Mouse (Mus musculus) adrenal gland, postnatal 10 days (tissue): ENCODE measurements around the gene Angpt4. TPM values are rescaled to one million over a fixed set of nuclear protein-coding genes. Genes with fewer than 3 reads are reported as not detected.

Experiments used
- DNase-seq: peaks from one replicate; pipeline ENCODE4 v3.0.0; 2021; ENCODE audit warnings: mixed read lengths
- microRNA-seq: library from miRNA; unstranded; fragments of <30 nt; microRNA quantifications from one replicate; pipeline ENCODE4 v1.2.0, GENCODE M21; 2021
- total RNA-seq, 2 experiments: library from RNA; stranded (reverse); gene quantifications; 2 replicates each; pipeline ENCODE4 v1.2.3; 2021

Angpt4 gene
- total RNA-seq, 2 experiments from 2014 or later = 0.51 TPM; not detected in 1

DNA sequence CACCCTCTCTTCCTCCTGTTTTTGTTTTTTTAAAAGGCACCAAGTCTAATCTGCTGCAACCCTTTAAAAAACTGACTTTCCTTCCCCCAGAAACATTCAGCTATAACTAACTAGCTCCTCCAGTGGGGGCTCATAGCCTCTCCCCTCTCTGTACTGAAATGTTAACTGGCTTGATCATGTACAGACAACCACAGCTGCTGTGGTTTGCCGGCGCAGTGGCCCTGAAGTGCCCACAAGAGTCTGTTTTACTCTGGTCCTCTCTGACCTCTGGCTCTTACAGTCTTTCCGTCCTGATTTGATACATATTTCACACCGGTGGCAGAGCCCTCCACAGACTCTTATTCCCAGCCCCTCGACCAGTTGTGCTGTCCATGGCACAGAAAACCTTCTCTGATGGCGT is 70.3 kb downstream of the Angpt4 start:
- no peak for DNase-seq

DNA sequence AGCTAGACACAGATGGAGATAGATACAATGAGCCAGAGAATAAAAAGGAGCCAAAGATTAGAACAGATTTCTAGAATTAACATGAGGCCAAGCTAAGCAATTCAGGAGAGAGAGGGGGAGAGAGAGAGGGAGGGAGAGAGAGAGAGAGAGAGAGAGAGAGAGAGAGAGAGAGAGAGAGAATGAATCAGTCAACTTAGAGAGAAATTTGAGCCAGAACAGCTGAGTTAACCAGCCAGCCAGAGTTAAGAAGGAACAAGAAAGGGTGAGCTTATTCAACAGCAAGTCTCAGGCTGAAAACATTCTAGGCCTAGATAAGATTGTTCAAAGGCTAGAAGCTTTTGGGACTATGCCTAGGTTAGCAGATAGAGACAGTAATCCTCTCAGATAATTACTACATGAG is 71.5 kb downstream of the Angpt4 start:
- no peak for DNase-seq

DNA sequence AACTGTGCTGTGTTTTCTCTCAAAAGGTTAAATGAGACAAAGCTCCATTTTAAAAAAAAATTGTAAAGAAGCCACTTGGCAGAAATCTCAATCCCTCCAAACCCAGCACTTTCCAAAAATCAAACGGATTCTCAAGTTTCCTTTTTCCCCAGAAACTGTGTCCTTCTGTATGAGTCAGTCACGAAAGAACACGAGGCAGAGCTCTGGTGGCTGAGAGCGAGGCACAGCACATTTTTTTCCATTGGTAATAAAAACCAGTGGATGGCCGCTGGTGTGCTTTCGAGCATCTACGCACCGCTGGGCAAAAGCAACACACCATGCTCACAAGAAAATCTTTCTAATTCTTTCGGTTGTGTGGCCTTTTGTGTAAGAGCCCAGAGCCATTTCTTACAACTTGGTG is 73.0 kb downstream of the Angpt4 start:
- no peak for DNase-seq

DNA sequence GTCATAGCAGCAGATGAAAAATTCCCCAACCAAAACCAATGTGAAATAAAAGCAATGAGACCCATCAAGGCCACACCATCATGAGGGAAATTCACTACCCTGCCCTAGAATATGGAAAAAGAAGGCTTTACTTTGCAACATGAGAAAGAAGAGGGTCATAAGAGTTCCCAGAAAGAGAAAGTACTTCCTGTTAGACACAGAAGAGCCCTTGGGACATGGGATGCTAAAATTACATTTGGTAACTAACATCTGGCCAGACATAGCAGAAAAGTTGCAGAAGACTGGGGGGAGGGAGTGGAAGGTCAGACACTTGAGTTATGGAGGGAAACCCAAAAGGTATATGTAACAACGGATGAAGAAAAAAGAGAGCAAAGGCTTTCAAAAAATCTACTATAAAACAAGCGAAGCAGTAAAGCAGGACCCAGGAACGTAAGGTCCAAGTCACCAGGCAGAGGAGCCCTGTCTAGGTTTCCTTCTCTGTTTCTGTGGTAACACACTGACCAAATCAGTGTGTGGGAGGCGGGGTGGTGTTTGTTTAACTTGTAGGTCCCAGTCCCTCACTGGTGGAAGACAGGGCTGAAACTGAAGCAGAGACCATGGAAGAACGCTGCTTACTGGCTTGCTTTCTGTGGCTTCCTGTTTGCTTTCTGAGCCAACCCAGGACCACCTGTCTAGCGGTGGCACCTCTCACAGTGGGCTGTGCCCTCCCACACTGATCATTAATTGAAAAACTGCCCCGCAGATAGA is 74.6 kb downstream of the Angpt4 start:
- DNase-seq = no peak

DNA sequence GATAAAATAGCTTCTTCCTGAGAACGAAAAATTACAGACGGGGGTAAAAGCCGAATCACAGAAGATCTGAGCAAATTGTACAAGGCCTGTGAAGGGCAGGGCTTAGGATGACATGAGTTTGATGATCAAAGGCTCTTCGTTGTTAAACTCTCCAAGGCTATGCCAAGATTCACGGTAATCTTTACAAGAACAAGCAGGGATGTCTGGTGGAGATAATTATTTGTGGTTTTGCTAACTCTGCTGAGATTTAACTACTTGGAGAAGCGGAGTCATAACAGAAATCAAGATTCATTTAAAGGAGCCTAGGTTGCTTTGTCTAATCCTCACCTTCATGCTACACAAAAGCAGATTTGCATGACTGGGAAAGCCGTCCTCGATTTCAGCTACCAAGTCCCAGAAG is 75.9 kb downstream of the Angpt4 start:
- DNase-seq = no peak

DNA sequence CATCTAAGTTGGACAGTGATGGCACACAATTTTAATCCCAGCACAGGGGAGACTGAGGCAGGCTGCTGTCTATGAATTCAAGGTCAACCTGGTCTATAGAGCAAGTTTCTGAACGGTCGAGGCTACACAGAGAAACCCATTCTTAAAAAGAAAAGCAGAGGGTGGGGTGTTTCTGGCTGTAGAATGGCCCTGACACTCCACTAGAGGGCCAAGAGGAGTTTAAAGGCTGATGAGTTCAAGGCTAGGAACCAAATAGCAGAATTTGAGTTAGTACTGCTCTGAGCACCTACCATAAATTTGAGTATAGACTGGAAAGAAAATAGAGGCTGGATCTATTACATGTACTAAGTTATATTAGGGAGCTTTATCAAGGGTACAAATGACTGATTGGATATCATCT is 78.0 kb downstream of the Angpt4 start:
- no peak for DNase-seq

DNA sequence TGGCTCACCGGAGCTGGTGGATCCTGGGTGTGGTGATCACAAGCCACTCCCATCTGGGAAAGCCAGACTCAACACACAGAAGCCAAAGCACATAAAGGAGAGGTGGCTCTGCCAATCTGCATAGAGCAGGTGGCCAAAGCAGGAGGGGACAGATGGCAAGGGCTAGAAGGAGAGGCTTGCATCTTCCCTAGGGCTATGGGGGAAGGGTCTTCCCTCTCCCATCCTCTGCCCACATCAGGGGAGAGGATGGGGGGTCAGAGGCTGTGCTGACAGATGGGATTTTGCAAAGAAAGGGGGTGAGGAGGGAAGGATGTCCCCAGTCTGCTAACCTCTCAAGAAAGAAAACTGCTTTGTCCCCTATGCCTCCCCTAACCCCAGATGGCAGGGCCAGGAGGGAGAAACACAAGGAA is 80.0 kb downstream of the Angpt4 start:
- no peak for DNase-seq

DNA sequence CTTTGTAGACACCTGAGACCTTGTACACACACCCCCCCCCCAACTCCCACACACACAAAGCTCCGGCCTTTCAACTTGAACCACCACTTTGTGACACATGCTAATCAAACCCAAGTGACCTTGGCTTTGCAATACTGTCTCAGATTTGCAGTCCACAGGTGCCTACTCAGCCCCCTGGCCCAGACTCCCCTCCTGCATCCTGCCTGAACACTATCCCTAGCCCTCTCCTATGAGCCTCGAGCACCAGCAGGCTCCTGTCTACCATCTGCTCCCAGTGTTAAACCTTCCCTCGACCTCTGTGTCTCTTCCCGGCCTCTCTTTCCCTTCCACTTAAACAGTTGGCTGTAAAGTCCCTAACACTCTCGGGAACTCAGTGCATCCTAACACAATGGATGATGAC is 80.4 kb downstream of the Angpt4 start:
- DNase-seq = no peak

DNA sequence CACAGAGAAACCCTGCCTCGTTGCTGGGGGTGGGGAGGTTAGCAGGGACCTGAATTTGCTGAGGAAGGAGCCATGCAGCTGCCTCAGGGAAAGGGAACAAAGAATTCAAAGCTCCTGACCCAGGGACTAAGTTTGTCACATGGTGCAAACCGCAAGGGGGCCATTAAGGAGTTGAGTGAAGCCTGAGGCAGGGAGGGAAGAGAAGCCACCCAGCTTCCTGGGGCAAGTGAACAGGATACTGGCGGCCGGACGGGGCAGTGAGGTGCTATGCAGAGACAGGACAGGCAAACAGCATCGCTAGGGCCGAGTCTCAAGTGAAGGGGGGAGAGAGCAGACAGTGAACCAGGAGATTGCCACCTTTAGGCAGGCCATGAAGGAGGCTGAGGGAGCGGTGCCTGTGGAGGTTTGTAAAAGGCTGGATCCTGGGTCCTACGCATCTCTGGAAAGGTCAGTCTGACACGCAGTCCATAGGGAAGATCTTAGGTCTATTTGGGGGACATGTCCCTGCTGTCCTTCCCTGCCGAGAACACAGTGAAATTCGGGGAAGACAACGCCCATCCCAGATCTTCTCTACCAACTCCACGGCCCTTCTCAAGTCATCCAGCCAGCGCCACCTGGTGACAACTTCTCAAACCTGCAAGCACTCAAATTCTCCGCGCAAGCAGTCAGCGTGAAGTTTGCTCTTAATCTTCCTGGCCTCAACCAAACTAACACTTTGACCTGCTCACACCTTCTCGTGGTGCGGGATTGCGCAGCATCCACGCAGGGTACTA is 83.5 kb downstream of the Angpt4 start:
- DNase-seq = peak; percentile 84

Small RNA genes lying within 50 kb of the gene (microRNA-seq; reads per million reads assigned to microRNA genes)
- 1.4 reads per million for gene Mir1953

Other genes starting within 250 kb of the Angpt4 start
- not detected for gene Rad21l, start 242.7 kb upstream of the Angpt4 start, total RNA-seq
- gene Tmem74b, start 209.2 kb upstream of the Angpt4 start, total RNA-seq = 1 to 10 TPM; 1.1 to 3.7 TPM
- 10 to 100 TPM; 37.2 to 40.5 TPM for gene Psmf1, start 167.0 kb upstream of the Angpt4 start, total RNA-seq
- not detected for gene Rspo4, start 68.3 kb upstream of the Angpt4 start, total RNA-seq
- gene Fam110a, start 69.0 kb downstream of the Angpt4 start, total RNA-seq = 1 to 10 TPM; 7.0 to 9.7 TPM
- gene Slc52a3, start 85.3 kb downstream of the Angpt4 start, total RNA-seq = 1 to 10 TPM; 1.6 to 2.2 TPM
- gene Scrt2, start 170.3 kb downstream of the Angpt4 start, total RNA-seq = under 1 TPM; 0.21 to 0.27 TPM
- 100 to 1,000 TPM in 1 of 2 experiments, 10 to 100 TPM in 1; 48.5 to 177 TPM for gene Srxn1, start 194.3 kb downstream of the Angpt4 start, total RNA-seq
- 10 to 100 TPM; 22.8 to 28.8 TPM for gene Tcf15, start 232.4 kb downstream of the Angpt4 start, total RNA-seq